Mouse (Mus musculus) brain, embryonic 14.5 days (tissue): ENCODE results near the gene Fzd4.

ENCODE experiments used
- CTCF ChIP-seq: fragments of 200-500 bp; IDR thresholded peaks from 2 replicates; pipeline ENCODE4 v1.5.1; 2012; ENCODE audit warnings: inconsistent platforms, mild to moderate bottlenecking, moderate library complexity, borderline replicate concordance; ENCODE audit not compliant: insufficient read depth, insufficient read length; ENCODE audit errors: extremely low read depth
- POLR2A ChIP-seq: fragments of 200-500 bp; IDR thresholded peaks from 2 replicates; pipeline ENCODE4 v1.6.1; 2012; ENCODE audit warnings: mild to moderate bottlenecking, inconsistent platforms, borderline replicate concordance; ENCODE audit not compliant: poor library complexity, insufficient read depth, insufficient read length, severe bottlenecking; ENCODE audit errors: extremely low read depth

- no peak for TF ChIP-seq CTCF
- no peak for TF ChIP-seq POLR2A
Observed at GRCm38 (mm10) chr7:89433193-89433892, 29.2 kb downstream of the Fzd4 start.
